24 mouse cellular contexts compared by ENCODE assay signal in the genomic region with DNA sequence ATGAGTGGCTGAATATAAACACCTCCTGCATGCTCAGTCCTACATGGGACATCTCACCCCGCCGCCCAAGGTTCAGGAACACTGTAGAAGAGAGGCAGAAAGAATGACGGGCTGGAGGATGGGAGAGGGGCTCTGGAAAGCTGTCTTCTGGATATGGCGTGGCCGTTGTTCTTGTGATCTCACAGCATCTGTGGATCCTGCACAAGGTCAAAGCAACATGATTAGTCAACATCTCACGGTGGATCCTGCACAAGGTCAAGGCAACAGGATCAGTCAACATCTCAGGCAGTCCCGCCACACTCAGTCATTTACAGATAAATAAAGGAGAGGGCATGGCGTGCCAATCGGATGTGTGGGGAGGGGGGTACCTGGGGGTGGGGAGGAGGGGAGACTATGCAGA.
DNase-seq lines count a peak whose midpoint lies in the region; ATAC-seq lines count a peak whose summit lies in the region.
"Had no signal": no experiment of that assay in that cellular context is flagged by ENCODE, and none has a peak within 500 bp of the region (broad histone marks: within the 10 kb centered on the region; RNA-seq: fewer than 3 reads in every experiment).

No protein-coding gene starts in this region.

- no peaks in the 10 kb centered on the region for H3K36me3 ChIP-seq in intestine, embryonic 14.5 days (ENCODE audit: control insufficient read depth, insufficient read depth, low read length)
- no peaks in the 10 kb centered on the region for H3K36me3 ChIP-seq in intestine, embryonic 15.5 days
- H3K36me3 ChIP-seq: embryonic facial prominence, embryonic 13.5 days; embryonic facial prominence, embryonic 15.5 days; forebrain, embryonic 10.5 days; forebrain, embryonic 12.5 days; G1E had no signal

- no peaks in the 10 kb centered on the region for H3K27me3 ChIP-seq in intestine, embryonic 14.5 days (replicated peaks; ENCODE audit: control insufficient read depth, insufficient read depth, low read length)
- no peaks in the 10 kb centered on the region for H3K27me3 ChIP-seq in intestine, embryonic 15.5 days (replicated peaks)
- H3K27me3 ChIP-seq: embryonic facial prominence, embryonic 13.5 days; embryonic facial prominence, embryonic 15.5 days; Patski had no signal

- H3K9me3 ChIP-seq in intestine, embryonic 14.5 days (ENCODE audit: control insufficient read depth, low read length): no peaks in the 10 kb centered on the region; the same call in 1 of the 2 replicates
- no peaks in the 10 kb centered on the region for H3K9me3 ChIP-seq in intestine, embryonic 15.5 days
- H3K9me3 ChIP-seq: embryonic facial prominence, embryonic 13.5 days; embryonic facial prominence, embryonic 15.5 days; forebrain, embryonic 10.5 days; forebrain, embryonic 12.5 days had no signal

- ATAC-seq in intestine, embryonic 14.5 days (replicated peaks; ENCODE audit: low FRiP score, low TSS enrichment, low read depth): no peak
- no peak for ATAC-seq in intestine, embryonic 15.5 days
- ATAC-seq: activated CD4-positive, CD25-positive, alpha-beta regulatory T cell, adult 4 months; CD4-positive, CD25-positive, alpha-beta regulatory T cell, adult 4 months; forebrain, embryonic 14.5 days; forebrain, embryonic 16.5 days; Patski had no signal

- peak; percentile 60 to 78 for DNase-seq in adrenal gland, adult (ENCODE audit: inconsistent age in 2 of 2, low spot score in 1 of 2)
- no peak for DNase-seq in adrenal gland, postnatal 10 days
- DNase-seq in adrenal gland, postnatal 14 days: peak; percentile 29
- no peak for DNase-seq in adrenal gland, postnatal 25 days
- no peak for DNase-seq in intestine, embryonic 14.5 days (ENCODE audit: low spot score)
- no peak for DNase-seq in gastrocnemius, adult 8-10 months (ENCODE audit: low spot score in 2 of 2)
- DNase-seq: adrenal gland, adult 8-10 months; cerebellum, adult 11-12 months; cerebellum, adult 2 months; cerebellum, adult 9-10 months; cerebellum, postnatal 10 days; cerebellum, postnatal 25 days had no signal

- no peak overlapping the region for H3K4me3 ChIP-seq in intestine, embryonic 14.5 days (ENCODE audit: low read depth, low read length)
- H3K4me3 ChIP-seq in intestine, embryonic 15.5 days (replicated peaks): no peak overlapping the region
- H3K4me3 ChIP-seq: embryonic facial prominence, embryonic 13.5 days; embryonic facial prominence, embryonic 15.5 days; erythroblast, embryonic 14.5 days; forebrain, embryonic 10.5 days; forebrain, embryonic 12.5 days had no signal

- WGBS in intestine, embryonic 14.5 days: 74% methylated on average over 9 of the region's 9 CpGs
- 80% methylated on average over 9 of the region's 9 CpGs for WGBS in intestine, embryonic 15.5 days

- H3K4me2 ChIP-seq in intestine, embryonic 14.5 days (ENCODE audit: low read length): no peak overlapping the region
- no peak overlapping the region for H3K4me2 ChIP-seq in intestine, embryonic 15.5 days (replicated peaks)
- H3K4me2 ChIP-seq: embryonic facial prominence, embryonic 13.5 days; embryonic facial prominence, embryonic 15.5 days; forebrain, embryonic 12.5 days had no signal

- H3K27ac ChIP-seq in intestine, embryonic 14.5 days (ENCODE audit: low read depth): 0 out of 2 replicates have a peak overlapping the region, but pooled peaks have one; percentile 60
- no peak overlapping the region for H3K27ac ChIP-seq in intestine, embryonic 15.5 days
- H3K27ac ChIP-seq: embryonic facial prominence, embryonic 13.5 days; embryonic facial prominence, embryonic 15.5 days; forebrain, embryonic 10.5 days; forebrain, embryonic 12.5 days had no signal

- peaks cover 39% of the 10 kb centered on the region for H3K4me1 ChIP-seq in intestine, embryonic 14.5 days (replicated peaks; ENCODE audit: control insufficient read depth, insufficient read depth, low read length)
- H3K4me1 ChIP-seq in intestine, embryonic 15.5 days (replicated peaks): peaks cover 21% of the 10 kb centered on the region

- H3K9ac ChIP-seq in intestine, embryonic 14.5 days (ENCODE audit: low read length): no peak overlapping the region
- H3K9ac ChIP-seq in intestine, embryonic 15.5 days: no peak overlapping the region
- H3K9ac ChIP-seq: embryonic facial prominence, embryonic 13.5 days; embryonic facial prominence, embryonic 15.5 days; forebrain, embryonic 12.5 days had no signal

Comparison
In these comparisons a context has a peak if more than half of its experiments do, and no peak if none do; other contexts are left out.
1. DNase-seq: peak in adrenal gland, adult (2 of 2) and adrenal gland, postnatal 14 days (single experiment); none in adrenal gland, postnatal 10 days (single experiment), adrenal gland, postnatal 25 days (single experiment), intestine, embryonic 14.5 days (single experiment) and gastrocnemius, adult 8-10 months (0 of 2).